Mouse (Mus musculus) CH12.LX (cell line): ENCODE results near the gene Swsap1.

Experiments used
- CTCF ChIP-seq, 2 experiments: IDR thresholded peaks in 1 of 2; conservative IDR thresholded peaks in 1 of 2; 2 replicates each; pipeline ENCODE4 v1.5.1; 2011 to 2012; ENCODE audit warnings: low read depth in 2 of 2, low read length in 2 of 2, improper control_type of control experiment in 1 of 2, inconsistent platforms in 1 of 2, mild to moderate bottlenecking in 1 of 2, moderate library complexity in 1 of 2
- EP300 ChIP-seq: IDR thresholded peaks from 2 replicates; pipeline ENCODE4 v1.6.1; 2011; ENCODE audit warnings: low read length, improper control_type of control experiment
- JUND ChIP-seq: conservative IDR thresholded peaks from 2 replicates; pipeline ENCODE4 v1.6.1; 2011; ENCODE audit warnings: low read depth, low read length, improper control_type of control experiment
- POLR2AphosphoS2 ChIP-seq: IDR thresholded peaks from 2 replicates; pipeline ENCODE4 v1.6.1; 2011; ENCODE audit warnings: low read depth, low read length, improper control_type of control experiment
- ZC3H11A ChIP-seq: IDR thresholded peaks from 2 replicates; pipeline ENCODE4 v1.6.1; 2012; ENCODE audit warnings: low read depth, mild to moderate bottlenecking, inconsistent platforms, low read length, improper control_type of control experiment

DNA sequence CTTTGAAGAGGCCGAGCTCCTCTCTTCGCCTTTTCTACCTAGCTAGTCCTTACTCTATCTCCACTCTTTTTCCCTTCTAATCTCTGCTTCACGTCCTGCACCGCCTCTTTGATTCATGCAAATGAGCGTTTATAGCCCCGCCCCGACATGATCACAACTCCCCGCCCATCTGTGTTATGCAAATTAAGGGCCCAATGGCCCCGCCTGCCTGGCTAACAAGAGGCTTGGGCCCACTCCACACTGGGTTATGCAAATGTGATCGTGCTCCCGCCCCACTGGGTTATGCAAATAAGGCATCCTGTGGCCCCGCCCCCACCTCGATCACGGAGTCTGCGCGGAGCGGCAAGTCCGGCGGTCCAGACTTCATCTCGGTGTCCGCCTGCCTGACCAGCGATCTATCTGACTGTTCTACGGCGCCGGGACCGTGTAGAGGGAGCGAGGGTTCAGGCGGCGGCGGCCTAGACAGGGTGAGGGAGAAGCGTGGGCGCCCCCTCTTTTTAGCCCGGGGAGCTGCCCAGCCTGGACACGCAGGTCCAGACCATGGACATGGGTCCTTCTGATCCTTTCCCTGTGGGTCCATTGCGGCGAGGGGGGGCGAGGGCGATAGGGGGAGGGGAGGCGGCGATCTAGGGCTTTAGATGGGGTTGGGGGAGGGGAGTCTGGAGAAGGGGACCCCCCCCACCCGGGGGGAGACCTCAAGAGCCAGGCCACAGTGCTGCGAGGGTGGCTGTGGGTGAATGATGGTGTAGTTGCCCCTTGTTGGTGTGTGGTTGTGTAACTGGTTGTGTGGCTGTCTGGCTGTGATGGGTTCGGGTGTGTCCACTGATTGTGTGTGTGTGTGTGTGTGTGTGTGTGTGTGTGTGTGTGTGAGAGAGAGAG is 18.6 kb upstream of the Swsap1 start, which contains the start of gene Plppr2:
- TF ChIP-seq ZC3H11A (no peak), EP300 (no peak), POLR2AphosphoS2 (no peak), JUND (no peak), CTCF (conservative IDR thresholded peaks at IDR 0.05 in 1 of 2, IDR thresholded peaks at IDR 0.05 in 1 of 2; ENCODE audit: low read depth in 2 of 2, low read length in 2 of 2) (no peak)
